Mouse (Mus musculus) megakaryocyte progenitor cell, adult 5-6 weeks (primary cell): ENCODE data around the gene Gm10490. TPM values are rescaled to one million over a fixed set of nuclear protein-coding genes. Genes with fewer than 3 reads are reported as not detected.
"Not testable (repeated sequence)": the region's sequence is repeated elsewhere in the genome, so short reads cannot be mapped to it uniquely, and the experiment has no call there.

Experiments used
- ATAC-seq: replicated peaks from 2 replicates; pipeline ENCODE4 v1.8.0; 2016; ENCODE audit warnings: mild to moderate bottlenecking, moderate TSS enrichment, inconsistent platforms; ENCODE audit not compliant: poor library complexity
- total RNA-seq, 2 experiments: library from RNA; stranded (forward) in 1 of 2; stranded (reverse) in 1 of 2; fragments of 157-497, 149-512 nt in 1 of 2; fragments of 200-1000 nt in 1 of 2; gene quantifications; 2 replicates each; pipeline versions ENCODE4 v1.2.3 to v1.2.4; 2015 to 2017

Gm10490 gene
- not detected in 2 replicates for total RNA-seq (2015)
- total RNA-seq (2017), result not detected in 2 replicates

DNA sequence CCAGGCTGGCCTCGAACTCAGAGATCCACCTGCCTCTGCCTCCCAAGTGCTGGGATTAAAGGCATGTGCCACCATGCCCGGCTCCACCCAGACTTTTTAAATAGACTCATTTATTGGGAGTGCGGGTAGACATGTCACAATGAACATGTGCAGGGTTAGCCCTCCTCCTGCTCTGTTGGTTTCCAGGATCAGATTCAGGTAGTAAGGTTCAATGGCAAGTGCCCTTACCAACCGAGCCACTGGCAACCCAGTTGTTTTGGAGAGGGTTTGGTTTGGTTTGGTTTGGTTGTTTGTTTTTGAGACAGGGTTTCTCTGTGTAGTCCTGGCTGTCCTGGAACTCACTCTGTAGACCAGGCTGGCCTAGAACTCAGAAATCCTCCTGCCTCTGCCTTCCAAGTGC is at the start of gene Gm10490:
Gene Gm10490, plus strand, starts transcription at position 301 of the 400 bp plus-strand sequence.
- ATAC-seq, result not testable (repeated sequence)

DNA sequence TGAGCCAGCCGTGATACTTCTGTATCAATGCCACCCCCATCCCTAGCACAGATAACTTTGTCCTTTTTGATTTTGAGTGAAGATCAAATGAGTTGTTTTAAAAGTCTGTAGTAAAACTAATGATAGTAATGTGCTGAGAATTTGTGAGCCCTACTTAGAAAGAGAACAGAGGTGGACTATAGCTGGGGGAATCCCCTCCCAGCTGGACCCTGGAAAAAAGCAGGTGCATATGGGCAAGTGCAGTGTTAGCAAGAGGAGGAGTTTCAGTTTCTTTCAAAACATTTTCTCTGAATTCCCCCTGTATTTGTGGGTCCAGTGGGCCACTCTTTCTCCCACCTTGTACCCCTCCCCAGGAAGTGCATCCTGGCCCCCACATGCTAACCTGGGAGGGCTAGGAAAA is 46.2 kb upstream of the Gm10490 start:
- no peak for ATAC-seq

DNA sequence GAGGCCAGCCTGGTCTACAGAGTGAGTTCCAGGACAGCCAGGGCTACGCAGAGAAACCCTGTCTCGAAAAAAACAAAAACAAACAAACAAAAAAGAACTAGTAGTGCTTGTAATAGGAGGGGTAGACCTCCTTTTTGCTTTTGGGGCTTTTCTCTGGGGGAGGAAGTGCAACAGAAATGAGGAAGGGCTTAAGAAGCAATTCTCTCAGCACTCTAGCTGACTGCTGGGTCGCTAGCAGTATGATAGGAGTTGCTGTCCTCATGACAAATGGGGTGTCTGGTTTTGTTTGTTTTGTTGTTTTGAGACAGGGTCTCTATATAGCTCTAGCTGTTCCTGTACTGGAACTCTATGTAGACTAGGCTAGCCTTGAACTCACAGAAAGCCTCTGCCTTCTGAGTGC is 44.8 kb upstream of the Gm10490 start:
- peak; percentile 48; the same call in 1 of the 2 replicates for ATAC-seq

DNA sequence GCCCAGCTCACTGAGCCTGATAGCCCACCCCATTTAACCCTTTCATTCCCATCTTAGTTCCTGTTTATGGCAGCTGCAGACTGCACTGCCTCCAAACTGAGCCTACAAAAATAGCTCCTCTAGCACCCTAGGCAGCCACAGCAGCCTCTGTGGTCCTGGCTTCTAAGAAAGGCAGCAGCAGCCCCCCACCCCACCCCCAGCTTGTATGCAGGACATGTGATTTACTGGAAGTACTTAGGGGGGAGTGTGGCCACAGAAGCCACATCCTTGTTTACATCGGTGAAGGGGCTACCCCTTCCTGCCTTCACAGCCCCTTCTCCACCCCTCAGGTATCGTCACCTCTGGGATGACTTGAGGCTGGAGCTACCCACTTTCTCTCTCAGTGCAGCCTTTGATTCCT is 44.0 kb upstream of the Gm10490 start:
- ATAC-seq, result peak; percentile 55

DNA sequence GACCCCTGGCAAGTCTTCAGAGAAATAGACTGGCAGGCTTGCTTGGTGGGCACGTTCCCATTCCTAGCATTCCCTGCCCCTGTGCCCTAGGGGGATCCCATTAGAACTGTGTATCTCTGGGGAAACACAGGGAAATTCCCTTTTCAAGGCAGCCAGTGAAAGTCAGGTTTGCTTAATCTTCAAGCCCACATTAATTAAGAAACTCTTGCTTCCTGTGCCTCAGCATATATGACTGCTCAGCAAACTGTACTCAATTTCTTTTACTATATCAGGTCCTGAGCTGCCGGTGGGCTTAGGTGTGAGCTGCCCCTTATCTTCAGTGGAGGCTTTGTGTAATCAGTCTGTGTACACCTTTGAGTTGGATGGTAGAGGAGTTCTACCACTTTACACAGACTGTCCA is 43.6 kb upstream of the Gm10490 start:
- 0 out of 2 replicates have a peak, but pooled peaks have one; percentile 11 for ATAC-seq

DNA sequence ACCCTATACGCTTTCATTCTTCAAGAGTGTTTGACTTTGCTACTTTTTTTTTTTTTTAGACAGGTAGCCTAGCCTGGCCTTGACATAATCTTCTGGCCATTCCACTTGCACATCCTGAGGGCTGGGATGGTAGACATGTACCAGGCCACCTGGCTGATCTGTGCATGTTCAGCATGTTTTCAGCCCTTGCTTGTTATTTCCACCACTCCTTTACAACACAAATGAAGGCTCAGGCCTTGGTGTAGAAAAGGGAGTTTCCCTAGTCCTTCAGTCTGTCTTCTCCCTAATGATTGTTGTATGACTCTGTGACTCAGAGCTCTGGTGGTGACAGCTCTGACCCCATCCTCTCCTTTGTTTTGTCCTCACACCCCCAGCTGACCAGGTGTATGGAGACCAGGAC is 42.2 kb upstream of the Gm10490 start:
- ATAC-seq, result no peak

DNA sequence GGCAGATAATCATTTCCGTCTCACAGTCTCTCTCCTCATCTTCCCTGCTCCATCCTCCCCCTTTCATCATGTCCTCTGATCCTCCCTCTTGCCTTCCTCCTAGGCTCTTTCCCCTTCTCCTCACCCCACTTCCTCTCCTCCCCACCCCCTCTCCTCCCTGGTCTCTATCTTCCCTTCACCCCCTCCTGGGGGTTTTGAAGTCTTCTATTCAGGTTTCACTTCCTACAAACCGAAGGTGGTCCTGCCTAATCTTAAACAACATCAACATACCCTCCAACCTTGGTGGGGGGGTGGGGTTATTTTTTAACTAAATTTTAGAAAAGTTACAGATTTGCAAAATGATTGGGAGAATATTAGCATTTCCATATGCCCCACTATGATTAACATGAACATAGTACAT is 40.8 kb upstream of the Gm10490 start:
- no peak for ATAC-seq

DNA sequence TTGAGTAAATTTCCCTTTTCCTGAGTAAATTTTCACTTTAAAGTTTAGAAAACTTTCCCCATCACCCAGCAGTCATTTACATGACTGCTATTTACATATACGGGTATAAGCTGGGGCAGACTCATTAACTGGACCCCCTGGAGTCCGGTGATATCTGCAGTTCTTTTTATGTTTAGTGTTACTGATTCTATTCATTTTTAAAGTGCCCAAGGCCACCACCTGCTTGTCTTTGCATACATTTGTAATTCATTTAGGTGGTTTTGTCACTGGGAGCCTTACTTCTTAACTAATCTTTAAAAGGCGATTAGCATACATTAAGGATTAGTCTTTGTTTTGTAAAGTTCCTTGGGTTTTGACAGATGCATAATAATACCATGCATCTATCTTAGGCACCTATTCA is 39.5 kb upstream of the Gm10490 start:
- no peak for ATAC-seq

DNA sequence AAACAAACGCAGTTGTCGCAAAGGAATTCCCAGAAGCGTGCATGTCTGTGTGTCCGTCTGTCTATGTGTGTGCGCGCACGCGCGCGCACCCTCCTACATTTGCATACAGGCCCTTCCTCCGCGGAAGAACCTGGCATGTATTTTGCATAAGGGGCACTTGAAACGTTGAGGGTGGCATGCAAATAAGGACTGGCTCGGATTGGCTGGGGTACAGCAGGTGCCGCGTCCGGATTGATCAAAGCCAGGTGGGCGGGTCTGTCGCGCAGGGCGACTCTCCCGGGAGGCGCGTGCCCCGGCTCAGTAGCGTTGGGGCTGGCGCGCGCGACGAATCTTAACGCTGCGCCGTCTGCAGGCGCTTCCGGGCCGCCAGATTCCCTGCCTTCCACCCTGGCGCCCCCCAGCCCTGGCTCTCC is 31.3 kb upstream of the Gm10490 start, which contains the start of gene Pim2:
Gene Pim2, plus strand, starts transcription at position 256 of the 413 bp plus-strand sequence.
- peak; percentile 95 for ATAC-seq

DNA sequence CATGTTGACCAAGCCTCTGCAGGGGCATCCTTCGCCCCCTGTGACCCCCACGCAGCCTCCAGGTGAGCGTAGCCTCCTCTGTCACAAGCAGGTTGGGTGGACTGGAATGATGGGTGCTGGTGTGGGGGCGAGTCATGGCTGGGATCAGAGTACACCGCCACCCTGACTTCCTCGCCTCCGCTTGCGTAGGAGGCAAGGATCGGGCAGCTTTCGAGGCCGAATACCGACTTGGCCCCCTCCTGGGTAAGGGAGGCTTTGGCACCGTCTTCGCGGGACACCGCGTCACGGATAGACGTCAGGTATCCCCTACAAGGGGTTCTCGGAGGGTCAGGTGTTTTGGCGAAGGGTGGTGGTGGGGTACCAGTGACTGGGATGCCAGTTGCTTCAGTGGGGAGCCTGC is 30.8 kb upstream of the Gm10490 start:
- ATAC-seq, result no peak

DNA sequence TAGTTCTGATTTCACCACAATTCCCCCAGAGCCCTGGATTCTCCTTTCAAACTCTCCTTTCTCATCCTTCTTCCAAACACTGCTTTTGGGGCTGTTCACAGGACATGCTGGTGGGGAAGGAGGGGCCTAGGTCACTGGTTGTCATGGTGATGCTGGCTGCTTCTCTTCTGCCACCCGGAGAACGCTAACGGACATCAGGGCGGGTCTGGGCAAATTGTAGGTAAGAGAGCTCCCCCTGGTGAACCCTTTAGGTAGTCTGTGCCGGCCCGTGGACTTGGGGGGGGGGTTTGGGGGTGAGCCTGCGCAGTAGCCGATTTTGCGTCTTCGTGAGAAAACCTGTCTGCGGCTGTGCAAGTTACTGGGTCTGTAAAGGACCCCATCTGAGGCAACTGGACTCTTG is 29.5 kb upstream of the Gm10490 start:
- peak; percentile 64 for ATAC-seq

DNA sequence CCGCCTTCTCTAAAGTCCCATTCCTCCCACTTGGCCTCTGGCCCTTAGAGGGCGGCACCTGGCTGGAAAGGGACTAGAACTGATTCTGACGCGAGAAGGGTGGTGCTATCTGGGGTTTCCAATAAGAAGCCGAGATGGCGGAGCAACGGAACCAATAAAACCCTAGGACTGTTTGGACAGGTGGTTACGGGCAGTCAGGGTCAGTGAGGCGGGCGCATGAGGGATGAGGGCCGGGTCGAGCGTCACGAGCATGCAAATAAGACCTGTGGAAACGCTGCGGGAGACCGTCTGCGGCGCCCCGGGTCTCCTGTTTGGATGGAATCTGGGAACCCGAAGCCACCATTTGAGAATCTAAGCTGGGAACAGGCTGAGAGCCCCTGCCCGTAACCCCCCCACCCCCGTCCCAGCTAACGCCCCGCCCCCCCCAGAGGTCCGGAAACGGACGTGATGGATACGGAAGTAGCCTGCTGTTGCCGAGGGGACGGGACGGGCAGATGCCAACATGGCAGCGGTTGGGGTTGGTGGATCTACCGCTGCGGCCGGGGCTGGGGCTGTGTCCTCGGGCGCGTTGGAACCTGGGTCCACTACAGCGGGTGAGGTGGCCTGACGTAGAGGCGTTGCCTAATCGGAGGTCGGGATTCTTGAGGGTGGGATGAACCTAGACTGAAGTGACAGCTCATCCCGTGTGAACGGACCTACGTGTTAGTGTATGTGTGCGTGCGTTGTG is 25.3 kb upstream of the Gm10490 start, which contains the start of gene Slc35a2:
Gene Slc35a2, plus strand, starts transcription at position 188 of the 727 bp plus-strand sequence.
- peak; percentile 84 for ATAC-seq

DNA sequence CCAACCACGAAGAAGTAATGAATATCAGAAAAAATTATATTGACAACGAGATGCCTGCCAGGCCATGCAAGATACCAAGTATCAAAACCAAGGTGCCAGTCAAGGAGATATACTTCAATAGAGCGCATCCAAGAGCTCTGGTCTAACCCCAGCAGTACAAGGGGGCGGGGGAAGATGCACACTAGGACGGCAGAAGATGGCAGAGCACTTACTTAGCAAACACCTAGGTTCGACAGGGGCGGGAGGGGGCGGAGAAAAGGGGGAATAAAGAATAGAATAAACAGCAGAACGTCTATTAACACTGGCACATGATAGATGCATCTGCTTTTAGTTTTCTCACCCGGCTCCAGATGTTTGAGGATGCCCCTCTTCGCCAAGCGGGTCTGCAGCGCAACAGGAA is 11.1 kb upstream of the Gm10490 start:
- ATAC-seq, result no peak

DNA sequence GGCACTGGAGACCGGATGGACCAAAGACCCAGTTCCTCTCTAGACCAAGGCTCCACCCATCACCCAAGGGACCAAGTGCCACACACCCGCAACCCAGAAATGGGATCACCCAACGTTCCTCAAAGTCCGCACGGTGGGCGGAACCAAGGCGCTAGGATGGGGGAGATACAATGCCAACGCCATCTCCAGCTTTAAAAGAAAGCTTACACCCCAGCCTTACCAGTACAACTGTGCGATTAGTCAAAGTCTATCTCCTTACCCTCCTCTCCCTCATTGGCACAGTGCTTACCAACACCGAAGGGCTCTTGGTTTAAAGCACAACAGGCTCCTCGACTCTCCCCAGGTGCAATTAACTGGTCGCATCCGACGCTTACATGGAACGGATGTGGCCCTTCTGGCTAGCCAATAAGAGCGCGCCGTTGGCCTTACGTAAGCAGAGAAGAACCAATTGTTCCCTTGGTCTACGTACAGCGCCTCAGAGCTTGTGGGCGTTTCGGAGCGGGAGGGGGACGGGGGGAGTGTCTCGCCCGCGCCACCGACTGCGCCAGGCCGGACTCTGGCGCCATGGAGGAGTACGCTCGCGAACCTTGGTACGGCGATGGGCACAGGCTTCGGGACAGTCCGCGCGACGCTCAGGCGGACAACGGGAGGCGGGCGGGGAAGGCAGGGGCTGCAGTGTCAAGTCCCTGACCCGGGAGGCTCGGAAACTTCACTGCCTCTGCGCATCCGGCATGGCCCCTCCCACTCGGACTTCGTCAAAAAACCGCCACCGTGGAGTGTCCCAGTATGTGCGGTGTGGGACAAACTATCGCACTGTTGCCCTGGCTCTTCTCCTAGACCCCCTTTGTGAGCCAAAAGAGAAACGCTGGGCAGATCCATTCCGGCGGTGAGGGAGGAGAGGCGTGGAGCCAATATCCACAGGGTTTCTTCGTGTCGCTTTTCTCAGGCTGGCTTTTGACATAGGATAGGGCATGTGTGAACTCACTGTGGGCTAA is 10.2 kb upstream of the Gm10490 start, which contains the start of the genes Pqbp1 and Timm17b:
Gene Pqbp1, minus strand, starts transcription at position 390 of the 995 bp plus-strand sequence.
Gene Timm17b, plus strand, starts transcription at position 478 of the 995 bp plus-strand sequence.
- peak; percentile 95 for ATAC-seq

DNA sequence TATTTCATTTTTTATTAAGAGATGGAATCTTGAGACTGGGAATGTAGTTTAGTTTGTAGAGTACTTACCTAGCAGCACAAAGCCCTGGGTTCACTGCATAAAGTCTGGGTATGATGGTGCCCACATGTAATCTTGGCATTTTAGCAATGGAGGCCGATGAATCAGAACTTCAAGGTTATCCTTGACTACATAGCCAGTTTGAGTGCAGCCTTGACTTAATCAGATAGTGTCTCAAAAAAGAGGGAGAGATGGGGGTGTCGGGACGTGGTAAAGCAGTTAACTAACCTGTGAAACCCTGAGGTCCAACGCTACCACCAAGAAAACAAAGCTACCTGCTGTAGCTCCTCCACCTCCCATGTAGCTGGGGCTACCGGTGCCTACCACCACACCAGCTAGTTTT is 4.9 kb upstream of the Gm10490 start:
- ATAC-seq, result no peak

DNA sequence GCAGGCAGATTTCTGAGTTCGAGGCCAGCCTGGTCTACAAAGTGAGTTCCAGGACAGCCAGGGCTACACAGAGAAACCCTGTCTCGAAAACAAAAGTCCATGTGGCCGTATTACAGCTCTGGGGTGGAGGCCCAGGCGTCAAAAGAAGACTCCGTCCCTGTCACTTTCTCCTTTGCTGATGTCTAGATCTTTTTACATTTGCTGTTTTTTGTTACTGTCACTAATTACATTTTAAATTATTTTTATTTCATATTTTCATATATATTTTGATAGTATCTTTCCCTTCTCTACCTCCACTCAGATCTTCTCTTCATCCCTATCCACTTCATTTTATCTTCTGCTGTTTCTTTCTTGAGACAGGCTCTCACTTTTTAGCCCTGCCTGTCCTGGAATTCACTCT is 1.6 kb upstream of the Gm10490 start, which contains the start of gene Gm10491:
Gene Gm10491, minus strand, starts transcription at position 101 of the 400 bp plus-strand sequence.
- no peak for ATAC-seq

DNA sequence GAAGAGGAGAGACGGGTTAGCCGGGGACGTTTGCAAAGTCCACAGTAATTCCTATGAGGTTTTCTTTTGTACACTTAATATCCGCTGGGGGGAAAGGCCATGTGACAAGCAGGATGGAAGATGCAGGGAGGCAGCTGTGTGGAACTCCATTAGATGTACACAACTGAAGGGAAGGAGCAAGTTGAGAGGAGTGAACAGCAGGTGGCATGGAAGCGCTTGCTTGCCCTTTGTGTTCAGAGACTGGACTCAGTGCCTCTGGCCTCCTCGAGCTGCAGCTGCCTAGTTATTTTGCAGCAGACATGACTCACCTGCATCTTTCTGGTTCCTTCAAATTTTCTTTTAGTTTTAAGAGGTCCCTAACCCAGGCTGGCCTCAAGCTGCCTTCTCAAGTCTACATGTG is 1.1 kb downstream of the Gm10490 start:
- ATAC-seq, result no peak

DNA sequence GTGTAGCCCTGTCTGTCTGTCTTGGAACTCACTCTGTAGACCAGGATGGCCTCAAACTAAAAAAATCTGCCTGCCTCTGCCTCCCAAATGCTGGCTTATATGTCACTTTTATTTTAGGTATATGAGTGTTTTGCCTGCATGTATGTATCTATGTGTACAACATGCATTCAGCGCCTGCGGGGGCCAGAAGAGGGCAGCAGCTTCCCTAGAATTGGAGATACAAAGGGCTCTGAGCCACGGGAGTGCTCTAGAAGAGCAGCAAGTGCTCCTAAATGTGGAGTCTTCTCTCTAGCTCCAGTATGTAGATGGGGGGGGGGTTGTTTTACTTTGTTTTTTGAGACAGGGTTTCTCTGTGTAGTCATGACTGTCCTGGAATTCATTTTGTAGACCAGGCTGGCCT is 6.3 kb downstream of the Gm10490 start:
- ATAC-seq, result peak; percentile 92

DNA sequence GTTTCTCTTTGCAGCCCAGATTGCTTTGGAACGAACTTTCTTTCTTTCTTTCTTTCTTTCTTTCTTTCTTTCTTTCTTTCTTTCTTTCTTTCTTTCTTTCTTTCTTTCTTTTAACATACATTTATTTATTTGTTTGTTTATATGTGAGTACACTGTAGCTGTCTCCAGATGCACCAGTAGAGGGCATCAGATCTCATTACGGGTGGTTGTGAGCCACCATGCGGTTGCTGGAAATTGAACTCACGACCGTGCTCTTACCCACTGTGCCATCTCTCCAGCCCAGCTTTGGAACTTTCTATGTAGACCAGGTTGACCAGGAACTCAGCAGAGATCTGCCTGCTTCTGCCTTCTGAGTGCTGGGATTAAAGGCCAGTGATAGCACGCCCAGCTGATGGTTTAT is 8.6 kb downstream of the Gm10490 start:
- ATAC-seq, result not testable (repeated sequence)

DNA sequence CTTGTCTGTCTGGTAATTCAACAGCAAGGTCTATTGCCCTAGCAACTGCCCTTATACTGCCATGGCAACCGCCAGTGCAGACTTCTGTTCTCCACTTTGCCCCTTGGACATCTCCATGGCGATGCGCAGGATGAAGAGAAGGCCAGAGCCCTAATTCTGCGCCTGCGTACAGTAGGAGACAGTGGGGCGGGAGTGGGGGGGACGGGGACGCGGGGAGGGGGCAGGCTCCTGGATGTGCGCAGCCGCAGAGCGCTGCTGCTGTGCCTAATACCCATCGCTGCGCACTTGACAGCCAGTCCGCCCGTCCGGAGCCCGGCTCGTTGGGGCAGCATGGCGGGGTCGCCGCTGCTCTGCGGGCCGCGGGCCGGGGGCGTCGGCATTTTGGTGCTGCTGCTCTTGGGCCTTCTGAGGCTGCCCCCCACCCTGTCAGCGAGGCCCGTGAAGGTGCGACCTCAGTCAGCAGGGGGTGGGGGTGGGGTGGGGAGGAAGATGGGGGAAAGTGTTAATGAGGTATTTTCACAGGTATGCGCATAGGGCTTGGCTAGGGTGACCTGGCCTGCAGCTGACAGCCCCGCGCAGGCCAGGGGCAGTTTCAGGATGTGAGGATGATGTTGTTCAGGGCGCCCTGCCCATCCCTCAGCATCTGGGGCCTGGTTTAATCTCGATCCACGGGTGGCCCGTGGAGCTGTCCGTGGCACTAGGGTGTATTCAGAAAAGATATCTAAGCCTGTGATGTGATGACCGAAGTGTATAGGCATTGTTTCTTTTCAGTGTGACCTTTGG is 10.4 kb downstream of the Gm10490 start, which contains the start of gene Pcsk1n:
Gene Pcsk1n, plus strand, starts transcription at position 222 of the 783 bp plus-strand sequence.
- ATAC-seq, result no peak
